Mouse (Mus musculus) urinary bladder, adult 2 months (tissue): ENCODE data around the gene Btbd1. TPM values are rescaled to one million over a fixed set of nuclear protein-coding genes. Genes with fewer than 3 reads are reported as not detected.
"Not testable (repeated sequence)": the region's sequence is repeated elsewhere in the genome, so short reads cannot be mapped to it uniquely, and the experiment has no call there.

Experiments
- DNase-seq: peaks from one replicate; pipeline ENCODE4 v3.0.0; 2022; ENCODE audit warnings: low spot score
- polyA plus RNA-seq: library from polyadenylated mRNA; depleted of rRNA; stranded (reverse); fragments of >200 nt; gene quantifications from 2 replicates; pipeline ENCODE4 v1.2.3, GENCODE M21; 2012

Btbd1 gene
- polyA plus RNA-seq, 1 experiment: 60.4 TPM

DNA sequence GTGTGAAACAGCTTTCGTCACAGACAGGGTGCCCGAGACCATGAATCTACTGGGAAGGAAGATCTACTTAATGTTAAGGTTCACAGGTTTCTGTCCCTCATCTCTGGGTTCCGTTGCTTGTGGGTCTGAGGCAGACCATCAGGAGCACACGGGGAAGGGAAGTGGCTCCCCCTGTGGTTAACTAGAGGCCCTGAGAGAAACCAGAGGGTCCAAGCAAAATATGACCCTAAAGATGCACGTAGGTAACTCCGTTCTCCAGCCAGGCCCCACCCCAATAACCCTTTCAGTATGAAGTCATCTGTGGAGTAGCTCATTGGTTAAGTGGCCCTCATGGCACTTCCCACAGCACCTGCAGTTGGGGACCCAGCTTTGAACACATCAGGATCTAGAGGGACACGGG is 20.4 kb upstream of the Btbd1 start:
- no peak for DNase-seq

GRCm38 (mm10) chr7:81849214-81849613 is 20.0 kb upstream of the Btbd1 start:
- DNase-seq: no peak

DNA sequence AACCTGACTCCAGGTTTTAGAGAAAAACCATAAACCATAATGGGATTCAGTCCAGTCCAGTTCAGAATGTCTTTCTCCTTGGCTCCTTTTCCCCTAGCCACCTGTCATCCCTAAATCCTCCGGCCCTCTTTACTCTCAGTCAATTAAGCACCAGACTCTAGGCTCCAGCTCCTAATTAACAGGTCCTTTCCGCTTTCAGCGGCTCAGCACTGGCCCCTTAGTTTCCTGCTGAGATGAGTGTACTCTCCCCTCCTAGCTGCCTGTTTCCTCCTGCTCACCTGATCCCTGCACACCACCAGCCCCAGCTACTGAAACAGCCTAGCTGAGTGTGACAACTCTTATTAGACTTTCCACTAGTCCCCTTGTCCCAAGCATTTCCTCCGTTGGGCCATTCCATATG is 18.5 kb upstream of the Btbd1 start:
- no peak for DNase-seq

GRCm38 (mm10) chr7:81847010-81847409 is 17.8 kb upstream of the Btbd1 start:
- no peak for DNase-seq

DNA sequence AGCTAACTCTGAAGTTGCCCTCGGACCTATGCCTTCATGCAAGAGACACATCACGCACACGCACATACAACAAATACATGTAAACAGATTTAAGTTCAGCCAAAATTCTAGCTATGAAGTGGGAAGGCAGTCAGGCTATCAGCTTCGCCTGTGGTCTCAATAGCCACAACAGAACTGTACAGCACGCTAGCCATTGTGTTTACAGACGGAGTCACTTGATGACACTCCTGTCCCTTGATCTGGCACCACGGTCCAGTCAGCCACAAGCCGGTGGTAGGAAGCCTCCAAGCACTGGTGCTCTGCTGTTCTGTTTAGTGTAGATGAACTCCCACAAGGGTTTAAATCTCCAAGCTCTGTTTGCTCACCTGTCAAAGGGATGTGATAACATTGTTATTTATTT is 16.8 kb upstream of the Btbd1 start:
- DNase-seq: no peak

- no peak for DNase-seq
Observed at GRCm38 (mm10) chr7:81845313-81845712, 16.1 kb upstream of the Btbd1 start.

- no peak for DNase-seq
Observed at GRCm38 (mm10) chr7:81844801-81845200, 15.6 kb upstream of the Btbd1 start.

- no peak for DNase-seq
Observed at GRCm38 (mm10) chr7:81843903-81844302, 14.7 kb upstream of the Btbd1 start.

DNA sequence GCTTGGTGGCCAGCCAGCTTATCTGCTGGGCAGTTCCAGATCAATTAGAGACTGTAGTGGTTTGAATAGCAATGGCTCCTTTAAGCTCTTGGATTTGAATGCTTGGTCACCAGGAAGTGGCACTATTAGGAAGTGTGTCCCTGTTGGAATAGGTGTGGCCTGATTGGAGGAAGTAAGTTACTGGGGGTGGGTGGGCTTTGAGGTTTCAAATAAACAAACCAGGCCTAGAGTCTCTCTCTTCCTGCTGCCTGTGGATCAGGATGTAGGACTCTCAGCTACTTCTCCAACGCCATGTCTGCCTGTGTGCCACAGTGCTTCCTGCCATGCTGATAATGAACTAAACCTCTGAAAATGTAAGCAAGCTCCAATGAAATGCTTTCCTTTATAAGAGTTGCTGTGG is 13.8 kb upstream of the Btbd1 start:
- DNase-seq: no peak

GRCm38 (mm10) chr7:81842141-81842540 is 12.9 kb upstream of the Btbd1 start:
- no peak for DNase-seq

- DNase-seq: no peak
Observed at GRCm38 (mm10) chr7:81841439-81841838, 12.2 kb upstream of the Btbd1 start.

- no peak for DNase-seq
Observed at GRCm38 (mm10) chr7:81840661-81841181, 11.5 kb upstream of the Btbd1 start.

GRCm38 (mm10) chr7:81839746-81840145 is 10.5 kb upstream of the Btbd1 start:
- DNase-seq: no peak

GRCm38 (mm10) chr7:81837771-81838170 is 8.5 kb upstream of the Btbd1 start:
- not testable (repeated sequence) for DNase-seq

DNA sequence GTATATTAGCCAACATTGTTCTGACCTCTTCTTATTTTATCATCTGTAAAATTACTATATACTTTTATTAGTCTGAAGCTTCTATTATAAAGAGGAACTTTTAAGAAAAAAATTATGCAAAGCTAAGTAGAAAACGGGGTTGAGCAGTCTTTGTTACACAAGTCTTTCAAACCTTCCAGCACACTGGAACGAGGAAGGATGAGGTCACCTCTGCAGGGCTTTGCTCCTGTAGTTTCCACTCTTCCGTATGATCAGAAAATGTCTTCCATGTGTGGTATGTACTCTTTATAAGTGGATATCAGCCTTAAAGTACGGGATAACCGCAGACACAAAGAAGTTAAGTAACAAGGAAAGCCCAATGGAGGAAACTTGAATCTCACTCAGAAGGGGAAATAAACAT is 6.2 kb upstream of the Btbd1 start:
- no peak for DNase-seq

GRCm38 (mm10) chr7:81834847-81835246 is 5.6 kb upstream of the Btbd1 start:
- DNase-seq: no peak

DNA sequence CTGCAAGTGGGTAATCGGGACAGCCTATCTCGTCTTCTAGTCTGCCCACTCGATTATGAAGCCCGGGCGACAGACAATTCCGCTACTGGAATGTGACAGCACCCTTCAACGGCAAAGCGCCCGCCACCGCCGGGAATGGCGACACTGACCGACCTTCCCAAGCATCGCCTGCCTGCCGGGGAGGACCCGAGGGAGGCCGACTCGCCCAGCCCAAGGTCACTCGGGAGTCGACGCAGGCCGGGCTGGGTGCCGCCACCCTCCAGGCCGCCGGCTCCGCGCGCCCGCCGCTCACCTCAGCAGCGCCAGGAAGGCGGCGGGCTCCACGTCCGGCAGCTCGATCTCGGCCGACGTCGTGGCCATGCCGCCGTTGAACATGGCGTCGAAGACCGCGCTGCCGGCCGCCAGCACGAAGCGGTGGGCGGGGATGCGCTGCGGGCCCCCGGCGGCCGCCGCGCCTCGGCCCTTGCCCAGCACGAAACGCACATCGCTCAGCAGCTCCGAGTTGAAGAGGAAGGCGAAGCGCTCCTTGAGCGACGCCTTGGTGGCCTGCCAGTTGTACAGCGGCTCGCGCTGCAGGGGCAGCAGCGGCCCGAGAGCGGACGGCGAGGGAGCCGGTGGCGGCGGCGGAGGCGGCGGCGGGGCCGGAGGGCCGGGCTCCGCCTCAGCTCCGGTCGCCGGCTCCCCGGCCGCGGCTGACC is 401 bp downstream of the Btbd1 start:
- DNase-seq: peak; percentile 52

DNA sequence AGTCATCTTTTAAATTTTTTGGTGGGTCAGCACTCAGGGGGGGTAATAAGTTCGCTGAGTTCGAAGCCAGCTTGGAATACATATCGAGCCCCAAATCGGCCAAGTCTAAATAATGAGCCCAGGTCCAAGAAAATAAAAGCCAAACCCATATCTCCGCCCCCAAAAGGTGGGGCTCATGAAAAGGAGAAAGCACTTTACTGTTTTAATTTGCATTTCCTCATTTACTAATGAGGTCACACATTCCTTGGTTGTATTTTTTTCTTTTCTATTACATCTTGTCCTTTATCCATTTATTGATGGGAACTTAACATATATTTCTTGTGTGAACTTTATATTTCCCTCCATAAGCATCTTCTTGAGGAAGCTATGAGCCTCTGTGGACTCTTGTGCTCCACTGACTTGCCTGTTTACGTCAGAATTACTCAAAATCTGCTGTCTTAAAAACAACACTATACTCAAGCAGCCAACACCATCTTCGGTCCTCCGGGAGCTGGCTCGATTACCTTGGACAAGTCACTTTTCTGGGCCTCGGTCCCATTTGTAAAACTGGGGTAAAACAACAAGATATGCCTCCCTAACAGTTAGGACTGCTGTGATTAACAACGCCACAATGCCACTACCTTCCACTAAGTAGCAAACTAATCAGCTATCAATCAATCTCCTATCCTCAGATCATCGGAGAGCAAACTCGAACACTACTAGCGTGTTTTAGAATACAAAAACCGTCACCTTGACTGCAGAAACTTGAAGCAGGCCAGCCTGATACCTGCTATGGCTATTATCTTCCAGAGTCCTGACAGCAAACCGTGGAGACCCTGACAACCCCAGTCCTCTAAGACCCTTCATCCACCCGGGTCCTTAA is 1.2 kb downstream of the Btbd1 start:
- DNase-seq: no peak

DNA sequence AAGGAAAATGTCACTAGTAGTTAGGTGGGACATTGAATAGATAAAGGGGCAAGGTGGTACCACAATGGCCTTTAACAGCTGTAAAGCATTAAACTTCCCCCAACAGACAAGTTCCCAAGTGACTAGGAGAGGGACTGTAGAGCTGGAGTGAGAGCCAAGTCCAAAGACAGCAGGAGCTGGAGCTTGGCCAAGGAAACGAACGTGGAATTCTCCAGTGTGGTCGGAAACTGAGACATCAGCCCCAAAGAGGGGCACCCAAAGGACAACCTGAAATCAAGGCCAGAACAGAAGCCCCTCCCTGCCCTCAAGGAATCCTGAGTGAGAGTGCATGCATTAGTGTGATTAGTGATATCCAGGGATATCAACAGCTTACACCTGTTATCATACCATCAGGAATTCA is 3.9 kb downstream of the Btbd1 start:
- no peak for DNase-seq

- no peak for DNase-seq
Observed at GRCm38 (mm10) chr7:81824906-81825305, 4.3 kb downstream of the Btbd1 start.

DNA sequence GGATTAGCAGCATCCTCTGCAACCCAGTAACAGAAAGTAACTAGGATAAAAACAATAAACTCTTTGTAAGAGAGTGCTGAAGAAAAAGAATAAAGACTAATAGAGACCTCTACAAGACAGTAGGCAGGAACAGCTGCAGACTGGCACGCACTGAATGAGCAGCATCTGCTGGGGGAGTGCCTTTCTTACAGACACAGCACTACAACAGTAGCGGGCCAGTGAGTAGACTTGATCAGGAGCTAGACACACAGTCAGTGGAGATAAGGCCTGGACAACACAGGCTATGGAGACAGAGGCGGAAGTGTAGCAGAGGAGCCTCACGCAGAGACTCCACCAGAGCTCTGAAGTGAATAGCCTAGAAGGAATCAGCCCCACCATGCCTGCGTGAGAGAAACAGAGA is 23.2 kb downstream of the Btbd1 start:
- no peak for DNase-seq

GRCm38 (mm10) chr7:81789095-81789757 is 40.0 kb downstream of the Btbd1 start, which contains the start of gene 3110040N11Rik:
TSS of gene 3110040N11Rik (minus strand) at chr7:81789478.
- peak; percentile 71 for DNase-seq
